Mouse (Mus musculus): ENCODE data around the gene 4933427D14Rik. TPM values are rescaled to one million over a fixed set of nuclear protein-coding genes. Genes with fewer than 3 reads are reported as not detected.

Gene 4933427D14Rik
- polyA plus RNA-seq, 1 experiment from 2014 or later: 2.9 TPM

DNA sequence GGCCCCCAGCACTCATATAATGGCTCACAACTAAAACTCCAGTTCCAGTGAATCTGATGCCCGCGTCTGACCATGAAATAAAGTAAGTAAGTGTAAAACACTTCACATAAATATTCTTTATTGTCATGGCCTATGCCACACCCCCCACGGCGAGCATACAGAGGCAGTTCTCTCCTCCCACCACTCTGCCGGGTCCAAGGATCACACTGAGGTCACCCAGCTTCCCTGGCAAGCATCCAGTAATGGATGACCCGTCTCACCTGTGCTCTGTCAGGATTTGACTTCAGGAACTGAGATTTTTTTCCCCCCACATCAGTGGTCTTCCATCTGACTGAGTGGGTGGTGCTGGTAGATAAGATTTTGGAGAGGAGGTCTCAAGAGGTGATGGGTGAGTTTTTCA, 67.1 kb downstream of the 4933427D14Rik start:
- Histone ChIP-seq H3K4me2 (no peak overlapping the region), H3K4me3 (replicated peaks) (no peak overlapping the region), H3K36me3 (replicated peaks) (no peaks in the 10 kb centered on the region), H3K4me1 (replicated peaks) (no peaks in the 10 kb centered on the region), H3K27me3 (peaks cover 40% of the 10 kb centered on the region), H3K27ac (replicated peaks) (no peak overlapping the region), H3K9ac (no peak overlapping the region), H3K9me3 (replicated peaks) (no peaks in the 10 kb centered on the region)
- no peak for ATAC-seq (ENCODE audit: insufficient read depth)
- 53% methylated on average over 6 of the region's 6 CpGs for WGBS (ENCODE audit: insufficient replicate concordance)

DNA sequence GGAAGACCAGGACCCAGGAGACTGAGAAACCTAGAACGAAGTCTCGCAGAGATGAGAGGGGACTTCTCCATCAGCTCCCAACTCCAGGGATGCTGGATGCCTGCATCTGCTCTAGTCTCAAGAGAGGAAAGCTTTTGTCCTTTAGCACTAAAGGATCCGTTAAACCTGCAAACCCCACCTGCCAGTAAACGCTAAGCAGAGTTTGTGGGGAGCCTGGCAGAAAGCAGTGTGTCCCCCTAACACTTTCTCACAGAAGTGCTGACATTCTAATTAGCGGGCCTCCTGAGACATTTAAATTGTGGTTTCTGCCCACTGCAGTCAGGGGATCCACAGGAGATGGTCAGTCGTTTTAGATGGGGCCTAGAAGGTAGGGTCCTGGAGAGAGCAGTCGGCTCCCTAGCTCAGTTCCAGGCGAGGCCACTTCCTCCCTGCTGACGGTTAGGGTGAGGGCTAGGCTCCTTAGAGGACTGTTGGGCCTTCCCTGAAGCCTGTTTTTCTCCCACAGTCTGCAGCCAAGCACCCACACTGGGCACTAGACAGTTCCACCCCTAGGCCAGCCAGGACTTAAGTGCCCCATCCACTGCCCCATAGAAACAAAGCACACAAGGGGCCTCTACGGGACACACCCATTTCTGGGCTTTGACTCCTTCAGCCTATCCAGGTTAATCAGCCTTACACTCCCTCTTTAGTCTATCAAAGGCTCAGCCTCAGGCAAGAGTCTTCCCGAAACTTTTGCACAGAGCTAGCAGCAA, 70.9 kb downstream of the 4933427D14Rik start:
- Histone ChIP-seq H3K4me3 (replicated peaks) (no peak overlapping the region), H3K4me1 (replicated peaks) (no peaks in the 10 kb centered on the region), H3K9ac (no peak overlapping the region), H3K4me2 (no peak overlapping the region), H3K27ac (replicated peaks) (no peak overlapping the region), H3K27me3 (peaks cover 78% of the 10 kb centered on the region), H3K9me3 (replicated peaks) (no peaks in the 10 kb centered on the region), H3K36me3 (replicated peaks) (no peaks in the 10 kb centered on the region)
- no peak for ATAC-seq (ENCODE audit: insufficient read depth)
- WGBS (ENCODE audit: insufficient replicate concordance): 25% methylated on average over 11 of the region's 11 CpGs

DNA sequence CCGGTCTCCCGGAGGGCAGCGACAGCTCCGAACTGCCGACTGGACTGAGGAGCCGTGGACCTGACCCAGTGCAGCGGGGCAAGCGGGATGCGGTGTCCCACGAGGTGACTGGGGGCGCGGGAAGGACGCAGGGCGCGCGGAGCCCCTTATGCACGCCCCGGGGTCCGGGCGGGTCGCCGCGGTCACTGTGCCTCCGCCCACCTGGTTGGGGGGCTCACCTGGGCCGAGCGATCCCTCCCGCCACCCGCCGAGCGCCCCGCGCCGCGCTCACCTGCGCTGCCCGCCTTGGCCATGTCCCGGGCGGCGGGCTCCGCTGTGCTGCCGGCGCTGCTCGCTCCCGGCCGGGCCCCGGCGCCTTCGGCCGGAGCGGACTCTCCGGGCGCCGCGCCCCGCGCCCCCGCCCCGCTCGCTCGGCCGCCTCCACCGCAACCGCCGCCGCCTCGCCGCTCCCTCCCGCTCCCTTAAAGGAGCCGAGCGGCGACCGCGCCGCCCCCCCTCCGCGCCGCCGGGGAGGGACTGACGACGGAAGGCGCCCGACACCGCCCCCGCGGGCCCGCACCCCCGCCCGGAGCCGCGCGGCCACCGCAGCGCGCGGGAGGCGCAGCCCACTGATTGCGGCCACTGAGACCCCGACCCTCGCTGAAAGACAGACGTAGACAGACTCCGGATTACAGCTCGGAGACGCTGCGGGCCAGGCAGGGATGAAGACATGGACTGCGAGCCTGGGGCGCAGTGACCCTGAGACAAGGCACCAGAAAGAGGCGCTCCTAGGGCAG, 71.7 kb downstream of the 4933427D14Rik start, which contains the start of gene Pitpnm3:
Pitpnm3 (minus strand) TSS at position 396 of the 776 bp plus-strand sequence.
- Histone ChIP-seq H3K4me1 (replicated peaks) (no peaks in the 10 kb centered on the region), H3K9me3 (replicated peaks) (no peaks in the 10 kb centered on the region), H3K27ac (replicated peaks) (no peak within 1 kb of the TSS), H3K4me3 (replicated peaks) (peak within 1 kb of the TSS; percentile 42), H3K27me3 (peaks cover 78% of the 10 kb centered on the region), H3K4me2 (peak within 1 kb of the TSS; percentile 65), H3K36me3 (replicated peaks) (no peaks in the 10 kb centered on the region), H3K9ac (no peak within 1 kb of the TSS)
- WGBS (ENCODE audit: insufficient replicate concordance): 2% methylated on average over 90 of the region's 107 CpGs
- ATAC-seq (ENCODE audit: insufficient read depth): no peak

DNA sequence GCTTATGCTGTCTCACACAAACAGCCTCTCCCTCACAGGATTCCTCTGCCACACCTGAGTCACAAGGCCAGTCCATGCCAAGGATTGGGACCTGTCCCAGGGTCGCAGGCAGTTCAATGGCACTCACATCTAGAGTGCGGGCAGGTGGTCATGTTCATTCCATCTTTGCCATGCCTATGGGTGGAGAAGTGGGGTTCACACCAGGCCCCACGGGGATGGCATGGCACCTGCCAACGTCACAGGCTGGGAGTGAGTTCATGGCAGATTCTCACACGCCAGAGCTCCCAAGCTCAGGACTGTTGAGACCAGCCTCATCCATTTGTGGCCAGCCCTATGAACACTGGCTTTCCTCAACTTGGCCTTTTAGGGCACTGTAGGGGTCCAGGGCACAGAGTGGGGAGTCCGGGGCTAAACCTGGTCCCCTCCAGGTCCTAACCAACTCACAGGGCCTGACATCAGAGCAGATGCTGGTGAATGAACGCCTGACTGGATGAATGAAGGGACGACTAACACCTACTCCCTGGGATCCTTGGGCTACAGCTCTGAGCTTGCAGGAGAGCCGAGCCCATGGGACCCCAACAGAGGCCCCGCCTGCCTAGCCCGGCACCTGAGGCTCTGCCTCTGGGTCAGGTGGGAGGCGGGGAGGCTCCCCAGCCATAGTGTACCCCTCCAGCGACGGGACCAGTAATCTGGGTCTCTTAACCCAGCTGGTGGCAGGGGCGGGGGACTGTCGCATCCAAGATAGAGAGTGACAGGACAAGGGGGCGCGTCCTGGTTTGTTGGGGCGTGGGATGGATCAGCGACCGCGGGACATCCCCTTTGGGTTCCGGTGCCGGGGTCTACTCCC, 72.5 kb downstream of the 4933427D14Rik start:
- Histone ChIP-seq H3K27me3 (peaks cover 78% of the 10 kb centered on the region), H3K4me1 (replicated peaks) (peaks cover 4% of the 10 kb centered on the region; the same call in 1 of the 2 replicates), H3K9me3 (replicated peaks) (no peaks in the 10 kb centered on the region), H3K4me2 (peak overlapping the region; percentile 65), H3K27ac (replicated peaks) (no peak overlapping the region), H3K36me3 (replicated peaks) (no peaks in the 10 kb centered on the region), H3K9ac (no peak overlapping the region), H3K4me3 (replicated peaks) (peak overlapping the region; percentile 42)
- no peak for ATAC-seq (ENCODE audit: insufficient read depth)
- WGBS (ENCODE audit: insufficient replicate concordance): 12% methylated on average over 24 of the region's 24 CpGs

DNA sequence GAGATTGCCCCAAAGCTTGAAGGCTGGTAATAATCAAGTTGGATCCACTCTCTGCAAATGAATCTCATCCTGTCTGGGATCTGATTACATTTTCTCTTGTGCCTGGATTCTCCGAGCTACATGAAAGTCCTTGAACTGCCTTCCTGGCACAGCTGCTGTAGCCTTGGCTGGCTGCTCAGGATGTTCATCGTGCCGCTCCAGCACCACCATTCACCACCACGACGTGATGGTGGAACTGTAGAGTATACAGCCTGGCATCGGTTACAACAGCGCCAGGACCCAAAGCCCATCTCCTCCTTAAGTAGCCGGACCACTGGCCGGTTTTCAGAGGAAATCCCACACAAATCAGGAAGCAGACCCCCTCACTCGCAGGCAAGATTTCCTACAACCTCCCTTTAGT, 74.2 kb downstream of the 4933427D14Rik start:
- no peak for ATAC-seq (ENCODE audit: insufficient read depth)
- Histone ChIP-seq H3K4me2 (no peak overlapping the region), H3K9ac (no peak overlapping the region), H3K4me1 (replicated peaks) (peaks cover 4% of the 10 kb centered on the region; the same call in 1 of the 2 replicates), H3K27ac (replicated peaks) (no peak overlapping the region), H3K36me3 (replicated peaks) (no peaks in the 10 kb centered on the region), H3K9me3 (replicated peaks) (no peaks in the 10 kb centered on the region), H3K4me3 (replicated peaks) (no peak overlapping the region), H3K27me3 (peaks cover 67% of the 10 kb centered on the region)
- 53% methylated on average over 10 of the region's 10 CpGs for WGBS (ENCODE audit: insufficient replicate concordance)

DNA sequence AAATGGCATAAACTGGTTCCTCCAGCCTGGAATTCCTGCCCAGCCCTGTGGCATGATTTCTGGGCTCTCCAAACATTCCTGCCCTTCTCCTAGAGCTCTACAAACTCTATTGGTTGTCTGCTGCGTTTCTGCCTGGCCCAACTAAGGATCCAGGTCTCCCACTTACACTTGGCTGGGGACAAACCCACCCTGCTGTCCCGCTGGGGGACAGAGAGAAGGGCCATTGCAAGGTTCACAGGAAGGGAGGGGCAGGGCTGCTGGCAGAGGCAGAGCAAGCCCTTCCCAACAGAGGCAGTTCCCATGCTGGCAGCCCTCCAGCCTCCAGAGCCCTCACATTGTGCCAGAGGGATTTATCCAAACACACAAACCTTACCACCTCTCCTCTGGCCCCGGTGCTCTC, 75.0 kb downstream of the 4933427D14Rik start:
- H3K4me2 ChIP-seq: no peak overlapping the region
- H3K27ac ChIP-seq (replicated peaks): no peak overlapping the region
- H3K4me1 ChIP-seq (replicated peaks): peaks cover 4% of the 10 kb centered on the region; the same call in 1 of the 2 replicates
- ATAC-seq (ENCODE audit: insufficient read depth): no peak
- H3K9me3 ChIP-seq (replicated peaks): no peaks in the 10 kb centered on the region
- H3K4me3 ChIP-seq (replicated peaks): no peak overlapping the region
- no peaks in the 10 kb centered on the region for H3K36me3 ChIP-seq (replicated peaks)
- H3K27me3 ChIP-seq: peaks cover 59% of the 10 kb centered on the region
- 10% methylated on average over 3 of the region's 3 CpGs for WGBS (ENCODE audit: insufficient replicate concordance)
- no peak overlapping the region for H3K9ac ChIP-seq

DNA sequence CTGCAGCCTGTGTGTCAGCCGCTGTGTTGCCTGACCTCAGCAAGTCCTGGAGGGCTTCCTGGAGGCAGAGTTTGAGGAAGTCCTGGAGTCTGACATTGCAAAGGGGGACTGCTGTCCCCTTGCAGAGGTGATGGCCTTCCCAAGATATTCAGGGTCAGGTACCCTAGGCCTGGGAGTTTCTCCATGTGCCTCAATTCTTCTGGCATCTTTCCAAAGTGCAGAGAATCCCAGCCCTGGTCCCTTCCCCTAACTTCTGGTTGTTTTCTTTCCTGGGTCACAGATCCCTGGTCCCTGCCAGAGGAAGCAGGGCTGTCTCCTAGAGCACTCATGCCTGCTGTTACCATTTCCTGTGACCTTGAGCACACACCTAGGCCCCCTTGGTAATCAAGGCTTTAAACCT, 75.6 kb downstream of the 4933427D14Rik start:
- Histone ChIP-seq H3K27me3 (peaks cover 53% of the 10 kb centered on the region), H3K4me1 (replicated peaks) (peaks cover 4% of the 10 kb centered on the region; the same call in 1 of the 2 replicates), H3K4me3 (replicated peaks) (no peak overlapping the region), H3K36me3 (replicated peaks) (no peaks in the 10 kb centered on the region), H3K27ac (replicated peaks) (no peak overlapping the region), H3K4me2 (no peak overlapping the region), H3K9ac (no peak overlapping the region), H3K9me3 (replicated peaks) (no peaks in the 10 kb centered on the region)
- ATAC-seq (ENCODE audit: insufficient read depth): no peak
- WGBS (ENCODE audit: insufficient replicate concordance): 52% methylated on average over 1 of the region's 1 CpGs

DNA sequence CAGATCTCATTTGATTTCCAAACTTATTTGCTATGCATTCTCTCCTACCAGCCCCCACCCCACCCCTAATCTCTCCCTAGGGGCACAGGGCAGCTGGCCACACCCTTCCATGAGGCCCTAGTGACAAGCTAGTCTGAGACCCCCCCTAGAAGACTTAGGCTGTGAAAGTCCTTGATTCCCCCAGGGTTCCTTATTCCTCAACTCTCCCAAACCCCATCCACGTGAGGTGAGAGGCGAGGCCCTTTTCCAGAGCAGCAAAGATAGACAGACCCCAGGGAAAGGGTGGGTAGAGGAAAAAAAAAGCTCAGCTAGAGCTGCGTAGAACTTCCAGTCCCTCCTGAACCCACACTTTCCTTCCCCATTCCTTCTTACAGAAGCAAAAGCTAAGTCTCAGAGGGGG, 76.4 kb downstream of the 4933427D14Rik start:
- Histone ChIP-seq H3K36me3 (replicated peaks) (no peaks in the 10 kb centered on the region), H3K27ac (replicated peaks) (no peak overlapping the region), H3K9me3 (replicated peaks) (no peaks in the 10 kb centered on the region), H3K4me1 (replicated peaks) (peaks cover 4% of the 10 kb centered on the region; the same call in 1 of the 2 replicates), H3K9ac (no peak overlapping the region), H3K4me2 (no peak overlapping the region), H3K27me3 (peaks cover 45% of the 10 kb centered on the region), H3K4me3 (replicated peaks) (no peak overlapping the region)
- no peak for ATAC-seq (ENCODE audit: insufficient read depth)
- WGBS (ENCODE audit: insufficient replicate concordance): 57% methylated on average over 3 of the region's 3 CpGs

DNA sequence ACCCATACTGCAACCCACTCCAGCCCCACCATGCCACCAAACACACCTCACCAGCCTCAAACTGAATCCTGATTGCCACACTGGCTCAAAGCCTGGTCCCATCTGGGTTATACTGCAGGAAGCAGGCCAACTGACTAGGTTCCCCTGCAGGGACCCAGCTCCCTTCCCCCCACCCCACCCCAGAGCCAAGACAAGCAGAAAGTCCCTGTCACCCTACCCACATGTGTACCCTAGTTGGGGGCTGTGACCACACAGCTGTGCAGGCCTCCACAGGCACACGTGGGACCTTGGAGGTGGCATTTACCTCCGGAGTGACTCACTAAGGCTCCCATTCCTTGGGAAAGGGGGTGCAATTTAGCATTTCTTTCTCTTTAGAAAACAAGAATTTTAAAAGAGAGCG, 76.8 kb downstream of the 4933427D14Rik start:
- WGBS (ENCODE audit: insufficient replicate concordance): 48% methylated on average over 3 of the region's 3 CpGs
- H3K4me1 ChIP-seq (replicated peaks): peaks cover 4% of the 10 kb centered on the region; the same call in 1 of the 2 replicates
- H3K27ac ChIP-seq (replicated peaks): no peak overlapping the region
- H3K27me3 ChIP-seq: peaks cover 41% of the 10 kb centered on the region
- no peaks in the 10 kb centered on the region for H3K9me3 ChIP-seq (replicated peaks)
- no peak overlapping the region for H3K9ac ChIP-seq
- H3K4me2 ChIP-seq: 0 out of 2 replicates have a peak overlapping the region, but pooled peaks have one; percentile 6
- H3K4me3 ChIP-seq (replicated peaks): no peak overlapping the region
- no peaks in the 10 kb centered on the region for H3K36me3 ChIP-seq (replicated peaks)
- ATAC-seq (ENCODE audit: insufficient read depth): no peak

DNA sequence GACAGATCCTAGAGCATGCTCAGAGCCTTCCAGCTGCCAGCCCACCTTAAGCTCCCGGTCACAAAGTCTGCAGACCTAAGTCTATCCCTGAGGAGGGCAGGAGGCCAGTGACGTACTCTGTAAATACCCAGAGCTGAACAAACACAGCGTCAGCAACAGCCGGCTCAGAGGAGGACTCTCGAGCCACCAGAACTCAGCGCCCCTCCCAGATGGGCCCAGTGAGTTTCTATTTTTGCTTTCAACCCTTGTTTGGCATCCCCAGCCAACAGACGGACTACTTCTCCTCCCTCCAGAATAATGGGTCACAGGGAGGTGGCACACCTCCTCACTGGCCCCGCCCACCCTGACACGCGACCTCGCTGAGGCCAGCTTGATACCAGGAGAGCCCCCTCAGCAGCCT, 77.2 kb downstream of the 4933427D14Rik start:
- no peak overlapping the region for H3K9ac ChIP-seq
- no peaks in the 10 kb centered on the region for H3K36me3 ChIP-seq (replicated peaks)
- H3K4me2 ChIP-seq: peak overlapping the region; percentile 6; the same call in 1 of the 2 replicates
- ATAC-seq (ENCODE audit: insufficient read depth): no peak
- 15% methylated on average over 11 of the region's 11 CpGs for WGBS (ENCODE audit: insufficient replicate concordance)
- H3K4me1 ChIP-seq (replicated peaks): peaks cover 4% of the 10 kb centered on the region; the same call in 1 of the 2 replicates
- no peak overlapping the region for H3K4me3 ChIP-seq (replicated peaks)
- no peak overlapping the region for H3K27ac ChIP-seq (replicated peaks)
- no peaks in the 10 kb centered on the region for H3K9me3 ChIP-seq (replicated peaks)
- H3K27me3 ChIP-seq: peaks cover 37% of the 10 kb centered on the region

All from liver, embryonic 15.5 days (tissue).